Mouse (Mus musculus) liver, adult 2 months (tissue): ENCODE measurements around the gene D6Wsu163e. TPM values are rescaled to one million over a fixed set of nuclear protein-coding genes. Genes with fewer than 3 reads are reported as not detected.
A peak's percentile ranks its signal among the peaks of the same experiment; 100 is the strongest.

Source experiments
- DNase-seq: peaks from one replicate; pipeline ENCODE4 v3.0.0-alpha.2; 2011; ENCODE audit warnings: low read depth, low spot score; ENCODE audit errors: extremely low read depth
- H3K27ac ChIP-seq: fragments of 200-500 bp; replicated peaks from 2 replicates; pipeline ENCODE4 v1.5.1; 2012; ENCODE audit warnings: low read depth, mild to moderate bottlenecking, control low read depth, inconsistent platforms, low read length; ENCODE audit not compliant: insufficient read depth
- H3K27me3 ChIP-seq: fragments of 200-500 bp; 2 replicates; pipeline ENCODE4 v1.6.1; 2012; ENCODE audit warnings: mild to moderate bottlenecking, moderate library complexity, low read length, inconsistent platforms; ENCODE audit not compliant: control insufficient read depth, insufficient read depth
- H3K36me3 ChIP-seq: fragments of 200-500 bp; 2 replicates; pipeline ENCODE4 v1.6.1; 2012; ENCODE audit warnings: low read length, inconsistent platforms; ENCODE audit not compliant: control insufficient read depth, insufficient read depth
- H3K4me1 ChIP-seq: fragments of 200-500 bp; 2 replicates; pipeline ENCODE4 v1.6.1; 2011; ENCODE audit warnings: low read length; ENCODE audit not compliant: control insufficient read depth, insufficient read depth
- H3K4me3 ChIP-seq: fragments of 200-500 bp; 2 replicates; pipeline ENCODE4 v1.5.1; 2011; ENCODE audit warnings: low read depth, mild to moderate bottlenecking, control low read depth, low read length, moderate library complexity; ENCODE audit not compliant: insufficient read depth
- H3K79me2 ChIP-seq: fragments of 200-500 bp; 2 replicates; pipeline ENCODE4 v1.6.1; 2012; ENCODE audit warnings: inconsistent platforms, mild to moderate bottlenecking, low read length, moderate library complexity; ENCODE audit not compliant: control insufficient read depth, insufficient read depth
- H3K9ac ChIP-seq: fragments of 200-500 bp; 2 replicates; pipeline ENCODE4 v1.6.1; 2012; ENCODE audit warnings: low read depth, mild to moderate bottlenecking, control low read depth, inconsistent platforms, low read length
- CTCF ChIP-seq: fragments of 200-500 bp; IDR thresholded peaks from 2 replicates; pipeline ENCODE4 v1.5.1; 2011; ENCODE audit warnings: low read depth, low read length, control low read depth
- POLR2A ChIP-seq: fragments of 200-500 bp; IDR thresholded peaks from 2 replicates; pipeline ENCODE4 v1.6.1; 2011; ENCODE audit warnings: low read length, control low read depth; ENCODE audit not compliant: insufficient read depth; ENCODE audit errors: extremely low read depth
- WGBS: fragments of 180-500 bp; shearing (Covaris S2); methylation state at CpG from one replicate; pipeline ENCODE4 v1.1.7; 2018; 5-methylcytosine and 5-hydroxymethylcytosine counted together
- polyA plus RNA-seq: library from polyadenylated mRNA; depleted of rRNA; stranded (reverse); fragments of >200 nt; gene quantifications from 2 replicates; pipeline ENCODE4 v1.2.3, GENCODE M21; 2012
- total RNA-seq: library from RNA; depleted of rRNA; stranded (reverse); fragments of >200 nt; gene quantifications from 2 replicates; pipeline ENCODE4 v1.2.3, GENCODE M21; 2014

D6Wsu163e gene
- total and polyA plus RNA-seq, 2 experiments, result 2.7 to 13.9 TPM

DNA sequence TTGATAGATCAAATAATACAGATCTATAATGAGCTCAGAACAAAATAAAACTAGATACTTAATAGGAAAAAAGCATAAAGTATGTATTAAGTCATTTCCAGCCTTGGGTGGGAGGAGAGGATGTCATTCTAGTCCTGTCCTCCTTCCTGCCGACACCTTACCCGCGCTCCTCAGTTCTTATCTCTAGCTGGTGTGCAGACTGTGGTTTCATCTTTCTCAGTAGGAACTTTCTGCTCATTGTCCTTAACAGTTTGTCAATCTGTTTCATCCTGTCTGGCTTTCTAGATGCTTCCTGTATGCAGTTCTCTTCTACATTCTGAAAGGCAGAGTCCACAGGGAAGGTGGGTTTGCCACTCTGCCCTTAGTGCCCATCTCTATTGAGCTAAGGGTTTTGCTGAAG is 55.7 kb downstream of the D6Wsu163e start:
- Histone ChIP-seq H3K9ac (no peak overlapping the region), H3K4me3 (no peak overlapping the region), H3K27me3 (no peaks in the 10 kb centered on the region), H3K4me1 (no peaks in the 10 kb centered on the region), H3K36me3 (no peaks in the 10 kb centered on the region), H3K79me2 (no peaks in the 10 kb centered on the region), H3K27ac (no peak overlapping the region)
- no peak for DNase-seq
- 79% methylated on average over 3 of the region's 3 CpGs for WGBS
- TF ChIP-seq POLR2A (no peak), CTCF (no peak)

DNA sequence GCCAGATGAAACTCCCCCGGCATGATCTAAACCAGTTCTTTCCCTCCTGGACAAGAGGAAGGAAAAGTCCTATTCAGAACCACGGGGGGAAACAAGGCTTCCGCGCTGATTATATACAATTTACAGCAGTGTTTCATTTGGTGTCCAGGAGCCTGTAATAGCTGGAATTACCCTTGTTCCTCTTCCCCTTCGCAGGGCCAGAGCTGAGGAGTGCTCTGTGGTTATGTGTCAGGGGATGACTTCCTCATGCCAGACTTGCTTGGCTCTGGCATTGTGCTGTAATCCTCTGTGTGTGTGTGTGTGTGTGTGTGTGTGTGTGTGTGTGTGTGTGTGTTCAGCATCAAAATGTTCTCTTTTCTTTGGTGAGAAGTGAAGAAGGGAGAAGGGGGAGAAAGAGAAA is 56.6 kb downstream of the D6Wsu163e start:
- no peak for TF ChIP-seq POLR2A
- no peak for TF ChIP-seq CTCF
- H3K79me2 ChIP-seq, result no peaks in the 10 kb centered on the region
- no peak overlapping the region for H3K27ac ChIP-seq
- H3K27me3 ChIP-seq, result no peaks in the 10 kb centered on the region
- H3K36me3 ChIP-seq, result no peaks in the 10 kb centered on the region
- no peaks in the 10 kb centered on the region for H3K4me1 ChIP-seq
- WGBS, result 76% methylated on average over 5 of the region's 5 CpGs
- H3K9ac ChIP-seq, result no peak overlapping the region
- peak; percentile 1 for DNase-seq
- H3K4me3 ChIP-seq, result no peak overlapping the region

GRCm38 (mm10) chr6:127005646-127006045 is 65.9 kb downstream of the D6Wsu163e start:
- TF ChIP-seq POLR2A, result no peak
- no peak for TF ChIP-seq CTCF
- no peaks in the 10 kb centered on the region for H3K27me3 ChIP-seq
- no peak for DNase-seq
- no peak overlapping the region for H3K4me3 ChIP-seq
- H3K27ac ChIP-seq, result no peak overlapping the region
- 90% methylated on average over 3 of the region's 3 CpGs for WGBS
- H3K9ac ChIP-seq, result no peak overlapping the region
- no peaks in the 10 kb centered on the region for H3K79me2 ChIP-seq
- no peaks in the 10 kb centered on the region for H3K36me3 ChIP-seq
- no peaks in the 10 kb centered on the region for H3K4me1 ChIP-seq

- Histone ChIP-seq H3K27ac (no peak overlapping the region), H3K4me3 (no peak overlapping the region), H3K27me3 (no peaks in the 10 kb centered on the region), H3K36me3 (no peaks in the 10 kb centered on the region), H3K9ac (no peak overlapping the region), H3K79me2 (no peaks in the 10 kb centered on the region), H3K4me1 (no peaks in the 10 kb centered on the region)
- DNase-seq, result no peak
- 60% methylated on average over 3 of the region's 3 CpGs for WGBS
- TF ChIP-seq CTCF, result no peak
- no peak for TF ChIP-seq POLR2A
Measured at GRCm38 (mm10) chr6:127006551-127006950, 66.8 kb downstream of the D6Wsu163e start.

GRCm38 (mm10) chr6:127010021-127010420 is 70.3 kb downstream of the D6Wsu163e start:
- DNase-seq, result no peak
- no peak for TF ChIP-seq POLR2A
- no peak for TF ChIP-seq CTCF
- WGBS, result 89% methylated on average over 13 of the region's 13 CpGs
- Histone ChIP-seq H3K4me3 (no peak overlapping the region), H3K9ac (no peak overlapping the region), H3K36me3 (no peaks in the 10 kb centered on the region), H3K79me2 (no peaks in the 10 kb centered on the region), H3K27me3 (no peaks in the 10 kb centered on the region), H3K4me1 (no peaks in the 10 kb centered on the region), H3K27ac (no peak overlapping the region)

DNA sequence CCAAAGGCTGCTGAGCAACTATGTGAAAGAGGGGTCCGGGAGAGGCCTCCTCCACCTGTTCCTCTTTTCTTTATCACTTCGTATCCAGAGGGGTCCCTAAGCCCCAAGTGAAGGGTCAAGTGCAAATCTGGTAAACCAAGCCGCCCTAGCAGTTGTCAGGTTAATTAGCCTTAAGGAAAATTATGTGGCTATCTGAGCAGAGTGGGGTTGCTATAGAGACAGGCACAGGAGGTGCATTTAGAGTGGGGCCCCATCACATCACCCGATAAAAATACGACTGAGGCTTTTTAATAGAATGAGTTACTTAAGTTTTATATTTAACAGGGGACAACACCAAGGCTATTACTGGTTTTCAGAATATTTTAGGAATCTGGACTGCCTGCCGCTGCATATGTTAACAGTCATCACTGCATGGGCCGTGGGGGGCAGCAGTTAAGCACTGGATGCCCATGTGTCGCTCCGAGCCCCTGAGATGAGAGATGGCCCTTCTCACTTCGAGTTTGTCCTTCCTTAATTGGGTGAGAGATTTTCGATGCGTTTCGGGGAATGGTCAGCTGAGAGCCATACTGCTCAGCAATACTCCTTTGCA is 72.3 kb downstream of the D6Wsu163e start:
- H3K27ac ChIP-seq, result no peak overlapping the region
- WGBS, result 80% methylated on average over 13 of the region's 13 CpGs
- TF ChIP-seq POLR2A (no peak), CTCF (no peak)

More for the DNA sequence above, 72.3 kb downstream of the D6Wsu163e start:
- Histone ChIP-seq H3K9ac (no peak overlapping the region), H3K36me3 (no peaks in the 10 kb centered on the region), H3K4me1 (no peaks in the 10 kb centered on the region), H3K27me3 (no peaks in the 10 kb centered on the region), H3K4me3 (no peak overlapping the region), H3K79me2 (no peaks in the 10 kb centered on the region)
- no peak for DNase-seq
